Mouse (Mus musculus): Measurements from ENCODE around the gene 3110082I17Rik. TPM values are rescaled to one million over a fixed set of nuclear protein-coding genes. Genes with fewer than 3 reads are reported as not detected.
"Not testable (repeated sequence)": the region's sequence is repeated elsewhere in the genome, so short reads cannot be mapped to it uniquely, and the experiment has no call there.

Gene 3110082I17Rik
- polyA plus RNA-seq, 1 experiment from 2014 or later = 32.7 TPM

DNA sequence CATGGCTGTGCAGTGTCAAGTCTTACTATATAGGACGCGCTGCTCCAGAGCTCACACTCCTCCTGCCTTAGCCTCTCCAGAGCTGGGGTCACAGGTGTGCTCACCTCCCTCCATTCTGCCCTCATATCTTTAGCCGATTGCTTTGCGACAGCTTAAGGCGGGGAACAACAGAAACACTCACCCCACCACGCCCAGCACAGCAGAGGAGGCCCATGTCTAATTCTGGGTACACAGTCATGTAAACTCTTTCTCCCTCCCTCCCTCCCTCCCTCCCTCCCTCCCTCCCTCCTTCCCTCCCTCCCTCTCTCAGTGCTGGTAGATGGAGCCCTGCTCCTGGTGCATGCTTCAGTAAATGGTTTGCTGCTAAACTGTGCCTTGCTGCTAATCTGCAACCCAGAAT, 110.6 kb downstream of the 3110082I17Rik start:
- ATAC-seq (ENCODE audit: insufficient number of reproducible peaks, insufficient read depth, low FRiP score, low TSS enrichment, low read depth) = no peak
- Histone ChIP-seq H3K27ac (no peak overlapping the region), H3K4me3 (replicated peaks) (no peak overlapping the region), H3K9me3 (no peaks in the 10 kb centered on the region), H3K36me3 (no peaks in the 10 kb centered on the region), H3K4me2 (no peak overlapping the region), H3K9ac (replicated peaks) (no peak overlapping the region), H3K4me1 (replicated peaks) (peaks cover 24% of the 10 kb centered on the region), H3K27me3 (peaks cover 11% of the 10 kb centered on the region)
- WGBS = 76% methylated on average over 6 of the region's 6 CpGs

DNA sequence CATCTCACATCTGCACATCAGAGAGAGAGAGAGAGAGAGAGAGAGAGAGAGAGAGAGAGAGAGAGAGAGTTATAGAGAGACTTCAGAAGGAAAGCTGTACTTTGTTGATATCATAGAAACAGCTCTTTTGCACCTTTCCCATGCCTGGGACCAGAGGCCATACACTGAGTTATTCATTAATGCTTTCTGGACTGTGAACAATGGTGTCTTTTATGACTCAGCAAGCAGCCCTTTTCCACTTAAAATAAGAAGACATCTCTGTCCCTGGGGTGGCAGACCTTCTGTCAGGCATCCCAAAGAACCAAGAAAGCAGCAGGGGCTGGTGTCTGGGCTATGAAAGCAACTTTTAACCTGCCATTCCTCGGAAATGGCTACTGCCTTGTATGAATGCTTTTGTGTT, 113.1 kb downstream of the 3110082I17Rik start:
- H3K27me3 ChIP-seq = peaks cover 7% of the 10 kb centered on the region
- H3K27ac ChIP-seq = no peak overlapping the region
- 0 out of 2 replicates have a peak overlapping the region, but pooled peaks have one; percentile 4 for H3K9ac ChIP-seq (replicated peaks)
- ATAC-seq (ENCODE audit: insufficient number of reproducible peaks, insufficient read depth, low FRiP score, low TSS enrichment, low read depth) = no peak
- no peak overlapping the region for H3K4me3 ChIP-seq (replicated peaks)
- H3K4me1 ChIP-seq (replicated peaks) = peaks cover 33% of the 10 kb centered on the region
- WGBS = 54% methylated on average over 1 of the region's 1 CpGs
- H3K9me3 ChIP-seq = no peaks in the 10 kb centered on the region
- H3K36me3 ChIP-seq = peaks cover 7% of the 10 kb centered on the region
- no peak overlapping the region for H3K4me2 ChIP-seq

DNA sequence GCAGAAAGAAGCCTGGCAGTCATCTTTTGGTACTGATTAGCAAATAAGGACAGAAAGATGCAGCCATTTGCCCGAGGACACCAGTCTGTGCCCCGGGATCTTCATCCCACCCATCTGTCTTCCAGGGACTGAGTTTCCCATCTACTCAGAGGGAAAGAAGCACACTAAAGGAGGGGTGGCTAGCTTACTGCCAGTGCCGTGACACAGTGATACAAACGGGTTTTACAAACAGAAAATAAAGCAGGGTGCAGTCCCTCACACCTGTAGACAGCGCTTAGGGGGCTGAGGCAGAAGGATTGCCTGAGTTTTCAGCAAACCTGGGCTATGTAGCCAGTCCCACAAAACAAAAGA, 115.0 kb downstream of the 3110082I17Rik start:
- 14% methylated on average over 5 of the region's 5 CpGs for WGBS
- H3K27ac ChIP-seq = 0 out of 2 replicates have a peak overlapping the region, but pooled peaks have one; percentile 73
- peaks cover 19% of the 10 kb centered on the region for H3K4me1 ChIP-seq (replicated peaks)
- no peaks in the 10 kb centered on the region; the same call in 1 of the 2 replicates for H3K27me3 ChIP-seq
- H3K9ac ChIP-seq (replicated peaks) = no peak overlapping the region
- no peaks in the 10 kb centered on the region for H3K9me3 ChIP-seq
- H3K4me3 ChIP-seq (replicated peaks) = peak overlapping the region; percentile 75
- H3K4me2 ChIP-seq = peak overlapping the region; percentile 97
- no peak for ATAC-seq (ENCODE audit: insufficient number of reproducible peaks, insufficient read depth, low FRiP score, low TSS enrichment, low read depth)
- H3K36me3 ChIP-seq = peaks cover 25% of the 10 kb centered on the region

DNA sequence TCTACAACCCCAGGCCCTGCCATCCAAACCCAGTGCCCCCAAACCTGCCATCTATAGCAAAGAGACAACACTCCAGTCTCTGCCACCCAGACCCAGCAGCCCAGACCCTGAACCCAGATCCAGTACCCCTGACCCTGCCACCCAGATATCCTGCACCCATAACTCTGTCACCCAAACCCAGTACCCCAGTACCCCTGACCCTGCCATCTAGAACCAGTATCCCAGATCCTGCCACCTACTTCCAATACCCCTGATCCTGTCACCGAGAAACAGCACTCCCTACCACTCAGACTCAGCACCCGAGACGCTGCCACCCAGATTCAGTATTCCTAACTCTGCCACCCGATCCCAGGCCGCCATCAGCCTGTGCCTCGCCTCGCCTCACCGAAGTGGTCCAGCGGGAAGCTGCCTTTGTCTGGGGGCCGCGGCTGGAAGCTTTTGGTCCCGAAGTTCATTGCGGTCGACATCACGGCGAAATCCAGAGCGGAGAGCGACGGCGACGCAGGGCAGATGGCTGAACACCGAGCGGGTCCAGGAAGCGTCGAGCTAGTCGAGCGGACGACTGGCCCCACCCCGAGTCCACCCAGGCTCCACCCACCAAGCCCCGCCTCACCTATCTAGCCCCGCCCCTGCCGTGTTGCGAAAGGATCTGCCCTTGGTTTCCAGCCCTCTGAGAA, 115.5 kb downstream of the 3110082I17Rik start:
- under 1% methylated on average over 33 of the region's 33 CpGs for WGBS
- Histone ChIP-seq H3K9ac (replicated peaks) (peak overlapping the region; percentile 83), H3K27me3 (no peaks in the 10 kb centered on the region; the same call in 1 of the 2 replicates), H3K4me1 (replicated peaks) (peaks cover 19% of the 10 kb centered on the region), H3K9me3 (no peaks in the 10 kb centered on the region), H3K36me3 (peaks cover 30% of the 10 kb centered on the region), H3K27ac (peak overlapping the region; percentile 73), H3K4me2 (peak overlapping the region; percentile 97), H3K4me3 (replicated peaks) (peak overlapping the region; percentile 75)
- ATAC-seq (ENCODE audit: insufficient number of reproducible peaks, insufficient read depth, low FRiP score, low TSS enrichment, low read depth) = peak; percentile 67

DNA sequence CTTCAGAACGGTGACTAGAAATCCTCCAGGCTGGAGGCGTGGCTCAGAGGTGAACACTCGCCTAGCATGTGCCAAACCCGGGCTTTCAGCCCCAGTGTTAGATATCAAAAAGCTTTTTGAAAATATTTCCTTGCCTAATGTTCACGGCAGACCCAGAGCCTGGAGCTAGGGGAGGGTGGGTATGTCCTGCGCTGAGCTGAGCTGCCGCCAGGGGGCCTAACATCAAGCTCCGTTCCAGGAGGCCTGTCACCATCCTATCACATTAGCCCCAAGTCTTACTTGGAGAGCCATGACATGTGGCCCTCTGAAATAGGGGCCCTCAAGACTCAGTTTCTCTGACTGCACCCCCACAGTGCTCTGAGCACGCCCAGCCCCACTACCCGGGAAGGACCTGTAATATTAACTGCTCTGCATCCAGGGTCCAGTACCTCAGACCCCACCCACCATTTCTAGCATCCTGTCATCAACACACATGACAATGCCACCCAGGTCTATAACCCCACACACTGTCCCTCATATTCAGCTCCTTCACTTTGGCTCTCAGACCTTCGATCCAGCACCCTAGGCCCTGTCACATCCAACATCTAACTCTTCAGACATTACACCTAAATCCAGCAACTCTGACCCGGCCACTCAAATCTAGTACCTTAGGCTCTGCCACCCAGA, 116.2 kb downstream of the 3110082I17Rik start:
- Histone ChIP-seq H3K9me3 (no peaks in the 10 kb centered on the region), H3K27ac (peak overlapping the region; percentile 73), H3K9ac (replicated peaks) (peak overlapping the region; percentile 83), H3K4me2 (peak overlapping the region; percentile 97), H3K36me3 (peaks cover 36% of the 10 kb centered on the region), H3K4me3 (replicated peaks) (peak overlapping the region; percentile 75), H3K27me3 (no peaks in the 10 kb centered on the region; the same call in 1 of the 2 replicates), H3K4me1 (replicated peaks) (peaks cover 19% of the 10 kb centered on the region)
- 4% methylated on average over 12 of the region's 12 CpGs for WGBS
- peak; percentile 68 for ATAC-seq (ENCODE audit: insufficient number of reproducible peaks, insufficient read depth, low FRiP score, low TSS enrichment, low read depth)

DNA sequence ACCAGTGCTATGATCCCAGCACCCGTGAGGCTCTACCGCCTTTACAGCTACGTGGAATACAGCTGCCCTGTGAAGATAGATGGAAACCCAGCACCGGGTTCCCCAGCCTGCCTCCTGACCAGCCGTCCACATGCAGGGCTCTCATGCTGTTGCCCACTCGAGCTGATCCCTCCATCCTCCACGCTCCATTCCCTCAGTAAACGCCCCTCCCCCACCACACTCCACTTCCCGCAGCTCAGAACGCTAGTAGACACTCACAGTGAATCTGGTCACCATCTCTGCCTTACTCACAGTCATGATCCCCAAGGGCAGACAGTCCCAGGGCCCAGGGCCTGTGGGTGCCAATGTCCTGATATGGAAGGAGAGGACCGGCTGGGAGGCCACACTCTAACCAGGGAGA, 121.4 kb downstream of the 3110082I17Rik start:
- Histone ChIP-seq H3K27ac (no peak overlapping the region), H3K4me3 (replicated peaks) (no peak overlapping the region), H3K4me1 (replicated peaks) (peaks cover 10% of the 10 kb centered on the region), H3K36me3 (peaks cover 85% of the 10 kb centered on the region), H3K4me2 (no peak overlapping the region), H3K9ac (replicated peaks) (no peak overlapping the region), H3K27me3 (no peaks in the 10 kb centered on the region), H3K9me3 (no peaks in the 10 kb centered on the region)
- no peak for ATAC-seq (ENCODE audit: insufficient number of reproducible peaks, insufficient read depth, low FRiP score, low TSS enrichment, low read depth)
- 83% methylated on average over 11 of the region's 11 CpGs for WGBS

DNA sequence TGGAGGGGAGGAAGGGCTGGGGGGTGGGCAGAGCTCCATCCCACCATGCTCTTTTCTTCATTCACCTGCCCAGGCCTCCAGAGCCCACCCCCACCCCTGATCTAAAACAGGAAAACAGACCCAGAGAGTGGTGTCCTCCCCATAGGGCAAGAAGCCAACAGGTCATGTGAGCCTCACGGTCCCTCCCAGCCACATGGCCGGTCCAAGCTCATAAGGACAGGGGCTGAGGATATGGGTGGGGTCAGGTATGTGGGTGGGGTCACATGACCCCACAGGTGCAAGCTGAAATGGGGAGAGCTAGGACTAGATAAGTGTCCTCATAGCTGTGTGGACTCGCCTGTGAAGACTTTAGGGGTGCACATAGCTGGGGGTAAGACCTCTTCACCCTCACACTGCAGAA, 121.9 kb downstream of the 3110082I17Rik start:
- Histone ChIP-seq H3K4me3 (replicated peaks) (no peak overlapping the region), H3K4me2 (no peak overlapping the region), H3K27ac (no peak overlapping the region), H3K9me3 (no peaks in the 10 kb centered on the region), H3K4me1 (replicated peaks) (peaks cover 5% of the 10 kb centered on the region; the same call in 1 of the 2 replicates), H3K36me3 (peaks cover 85% of the 10 kb centered on the region), H3K9ac (replicated peaks) (no peak overlapping the region), H3K27me3 (no peaks in the 10 kb centered on the region)
- ATAC-seq (ENCODE audit: insufficient number of reproducible peaks, insufficient read depth, low FRiP score, low TSS enrichment, low read depth) = no peak
- WGBS = 91% methylated on average over 3 of the region's 3 CpGs

DNA sequence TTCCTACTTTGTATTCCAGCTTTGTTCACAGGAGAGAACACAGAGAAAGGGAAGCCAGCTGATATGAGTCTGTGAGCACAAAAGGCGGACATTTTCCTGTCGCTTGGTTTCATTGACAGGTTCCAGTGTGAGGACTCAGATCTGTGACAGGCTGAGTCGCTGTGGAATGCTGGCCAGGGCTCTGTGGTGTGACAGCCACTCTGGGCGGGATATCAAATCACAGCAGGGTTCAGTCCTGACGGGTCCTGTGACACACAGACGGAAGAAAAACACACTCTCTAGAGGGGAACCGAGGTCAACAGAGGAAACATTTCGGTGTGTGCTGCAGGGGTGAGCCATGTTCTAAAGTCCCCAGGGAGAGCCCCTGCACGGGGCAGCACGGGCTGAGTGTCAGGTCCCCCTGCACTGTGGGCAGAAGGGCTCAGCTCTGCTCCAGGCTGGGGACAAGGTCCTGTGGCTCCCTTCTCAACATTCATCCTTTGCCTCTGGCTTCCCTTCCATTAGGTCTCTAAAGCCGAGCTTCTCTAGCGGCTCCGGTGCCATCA, 122.4 kb downstream of the 3110082I17Rik start:
- no peak for ATAC-seq (ENCODE audit: insufficient number of reproducible peaks, insufficient read depth, low FRiP score, low TSS enrichment, low read depth)
- Histone ChIP-seq H3K9ac (replicated peaks) (no peak overlapping the region), H3K4me1 (replicated peaks) (0 out of 2 replicates have a peak, but pooled peaks cover 2% of the 10 kb centered on the region)

DNA sequence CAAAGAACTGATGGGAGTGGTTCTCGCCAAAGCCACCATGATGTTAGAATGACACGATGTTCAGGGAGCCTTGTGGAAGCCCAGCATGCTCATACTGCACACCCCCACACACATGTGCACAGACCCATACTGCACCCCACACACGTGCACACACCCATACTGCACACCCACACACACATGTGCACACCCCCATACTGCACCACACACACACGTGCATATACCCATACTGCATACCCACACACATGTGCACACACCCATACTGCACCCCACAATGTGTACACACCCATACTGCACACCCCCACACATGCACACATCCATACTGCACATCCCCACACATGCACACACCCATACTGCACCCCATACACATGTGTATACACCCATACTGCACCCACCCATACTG, 124.7 kb downstream of the 3110082I17Rik start:
- 91% methylated on average over 4 of the region's 4 CpGs for WGBS
- Histone ChIP-seq H3K9me3 (no peaks in the 10 kb centered on the region), H3K27ac (no peak overlapping the region), H3K4me1 (replicated peaks) (0 out of 2 replicates have a peak, but pooled peaks cover 2% of the 10 kb centered on the region), H3K4me3 (replicated peaks) (no peak overlapping the region), H3K9ac (replicated peaks) (no peak overlapping the region), H3K27me3 (no peaks in the 10 kb centered on the region), H3K4me2 (no peak overlapping the region), H3K36me3 (peaks cover 63% of the 10 kb centered on the region)
- no peak for ATAC-seq (ENCODE audit: insufficient number of reproducible peaks, insufficient read depth, low FRiP score, low TSS enrichment, low read depth)

More for the DNA sequence above, 122.4 kb downstream of the 3110082I17Rik start:
- no peaks in the 10 kb centered on the region for H3K27me3 ChIP-seq
- no peak overlapping the region for H3K27ac ChIP-seq
- no peak overlapping the region for H3K4me2 ChIP-seq
- 80% methylated on average over 13 of the region's 13 CpGs for WGBS
- H3K9me3 ChIP-seq = no peaks in the 10 kb centered on the region
- peaks cover 84% of the 10 kb centered on the region for H3K36me3 ChIP-seq
- no peak overlapping the region for H3K4me3 ChIP-seq (replicated peaks)

DNA sequence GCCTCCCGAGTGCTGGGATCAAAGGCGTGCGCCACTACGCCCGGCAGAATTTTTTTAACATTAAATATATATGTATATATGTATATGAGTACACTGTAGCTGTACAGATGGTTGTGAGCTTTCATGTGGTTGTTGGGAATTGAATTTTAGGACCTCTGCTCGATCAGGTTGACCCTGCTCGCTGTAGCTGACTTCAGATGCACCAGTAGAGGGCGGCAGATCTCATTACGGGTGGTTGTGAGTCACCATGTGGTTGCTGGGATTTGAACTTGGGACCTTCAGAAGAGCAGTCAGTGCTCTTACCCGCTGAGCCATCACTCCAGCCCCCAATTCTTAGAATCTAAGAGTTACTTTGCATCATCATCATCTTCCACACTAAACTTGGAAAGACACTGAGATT, 125.9 kb downstream of the 3110082I17Rik start:
- H3K9ac ChIP-seq (replicated peaks); H3K27me3 ChIP-seq; H3K4me1 ChIP-seq (replicated peaks); H3K4me3 ChIP-seq (replicated peaks); H3K4me2 ChIP-seq; ATAC-seq (ENCODE audit: insufficient number of reproducible peaks, insufficient read depth, low FRiP score, low TSS enrichment, low read depth); H3K27ac ChIP-seq; H3K9me3 ChIP-seq: not testable (repeated sequence)
- WGBS = 84% methylated on average over 10 of the region's 10 CpGs
- peaks cover 51% of the 10 kb centered on the region for H3K36me3 ChIP-seq

DNA sequence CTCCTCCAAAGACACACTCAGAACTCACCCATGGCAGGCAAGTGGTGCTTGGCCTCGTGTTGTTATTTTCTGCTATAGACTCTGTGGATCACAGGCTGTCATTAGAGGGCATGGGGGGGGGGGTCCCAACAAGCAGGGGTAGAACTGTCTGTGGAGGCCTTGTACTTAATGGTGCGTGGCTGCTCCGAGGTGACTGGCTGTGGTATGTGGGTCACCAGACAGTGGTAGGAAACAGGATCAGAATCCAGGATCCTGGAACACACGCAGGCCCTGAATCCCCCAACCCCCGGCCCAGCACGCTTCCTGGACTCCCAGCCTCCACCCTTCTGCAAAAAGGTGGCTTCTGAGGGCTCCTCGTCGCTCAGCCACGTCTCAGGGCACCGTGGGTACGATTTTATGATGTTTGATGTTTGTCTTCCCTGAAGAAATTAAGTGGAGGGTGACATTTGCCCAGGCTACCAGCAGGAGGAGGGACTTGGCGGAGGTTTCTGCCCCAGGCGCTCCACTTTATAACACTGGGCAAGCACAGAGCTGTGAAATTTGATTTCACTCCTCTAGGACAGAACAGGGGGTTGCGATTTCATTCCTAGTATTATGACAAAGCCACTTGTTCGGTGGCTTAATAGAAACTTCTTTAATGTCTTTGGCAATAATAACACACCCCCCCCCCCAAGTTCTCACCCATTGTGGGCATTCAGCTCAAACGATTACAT, 126.9 kb downstream of the 3110082I17Rik start:
- H3K9ac ChIP-seq (replicated peaks) = no peak overlapping the region
- H3K4me3 ChIP-seq (replicated peaks) = no peak overlapping the region
- H3K27ac ChIP-seq = no peak overlapping the region
- peaks cover 10% of the 10 kb centered on the region; the same call in 1 of the 2 replicates for H3K27me3 ChIP-seq
- no peak overlapping the region for H3K4me2 ChIP-seq
- WGBS = 72% methylated on average over 16 of the region's 16 CpGs
- no peaks in the 10 kb centered on the region for H3K9me3 ChIP-seq
- no peak for ATAC-seq (ENCODE audit: insufficient number of reproducible peaks, insufficient read depth, low FRiP score, low TSS enrichment, low read depth)
- H3K4me1 ChIP-seq (replicated peaks) = 0 out of 2 replicates have a peak, but pooled peaks cover 2% of the 10 kb centered on the region
- peaks cover 41% of the 10 kb centered on the region for H3K36me3 ChIP-seq

All from limb, embryonic 12.5 days (tissue).